Mouse (Mus musculus): ENCODE results near the gene Cabs1. TPM values are rescaled to one million over a fixed set of nuclear protein-coding genes. Genes with fewer than 3 reads are reported as not detected.

Gene Cabs1
- not detected in 2 replicates for polyA plus RNA-seq (2016; fragmentation: Nextera tagmentation; extraction: Ambion mirVana)

DNA sequence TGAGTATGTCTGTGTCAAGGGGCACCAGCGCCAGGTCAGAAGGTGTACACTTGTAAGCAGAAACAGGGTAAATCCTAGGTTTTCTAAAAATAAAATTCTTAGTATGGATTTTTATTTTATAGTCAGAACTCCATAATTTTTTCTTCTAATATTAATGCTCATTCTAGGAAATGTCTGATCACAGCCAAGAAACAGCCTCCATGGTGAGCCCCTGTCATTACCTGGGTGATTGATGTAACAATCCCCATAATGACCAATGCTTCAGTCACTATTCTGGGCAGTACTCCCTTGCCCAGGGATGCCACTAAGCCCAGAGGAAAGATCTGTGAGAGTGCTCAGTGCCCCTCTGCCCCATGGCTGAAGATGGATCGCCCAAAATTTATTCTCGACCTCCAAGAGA is at the start of gene Cabs1:
Gene Cabs1, plus strand, starts transcription at position 301 of the 400 bp plus-strand sequence.
- Histone ChIP-seq H3K4me3 (no peak within 1 kb of the TSS), H3K36me3 (no peaks in the 10 kb centered on the region), H3K9me3 (no peaks in the 10 kb centered on the region), H3K27ac (no peak within 1 kb of the TSS), H3K27me3 (ENCODE audit: insufficient read depth, poor library complexity, severe bottlenecking) (no peaks in the 10 kb centered on the region), H3K4me1 (no peaks in the 10 kb centered on the region)
- DNase-seq (ENCODE audit: low spot score) = no peak
- 79% methylated on average over 3 of the region's 3 CpGs for whole genome bisulfite sequencing

- Histone ChIP-seq H3K4me3 (no peak overlapping the region), H3K36me3 (no peaks in the 10 kb centered on the region), H3K4me1 (no peaks in the 10 kb centered on the region), H3K27ac (no peak overlapping the region), H3K27me3 (ENCODE audit: insufficient read depth, poor library complexity, severe bottlenecking) (no peaks in the 10 kb centered on the region), H3K9me3 (no peaks in the 10 kb centered on the region)
- 68% methylated on average over 1 of the region's 1 CpGs for WGBS
- no peak for DNase-seq (ENCODE audit: low spot score)
Measured at GRCm38 (mm10) chr5:87931603-87932002, 47.6 kb upstream of the Cabs1 start.

DNA sequence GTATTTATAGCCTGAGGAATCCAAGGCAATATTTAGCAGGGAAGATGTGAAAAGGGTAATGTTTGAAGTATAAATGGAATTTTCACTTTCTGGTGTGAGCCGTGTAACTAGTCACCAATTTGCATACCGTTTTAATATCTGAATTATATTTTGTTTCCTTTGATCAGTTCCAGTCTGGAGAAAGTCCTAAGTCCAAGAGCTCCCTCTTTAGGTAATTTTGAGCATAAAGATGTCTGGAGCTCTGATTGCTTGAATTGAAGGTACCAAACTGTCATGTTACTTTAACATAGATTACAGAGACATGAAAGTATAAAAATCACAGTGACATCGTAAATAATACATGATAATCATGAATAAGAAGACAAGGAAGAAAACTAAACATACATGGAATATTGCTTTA is 38.5 kb upstream of the Cabs1 start:
- H3K36me3 ChIP-seq = no peaks in the 10 kb centered on the region
- H3K27ac ChIP-seq = no peak overlapping the region
- 44% methylated on average over 3 of the region's 3 CpGs for WGBS
- no peaks in the 10 kb centered on the region for H3K27me3 ChIP-seq (ENCODE audit: insufficient read depth, poor library complexity, severe bottlenecking)
- no peaks in the 10 kb centered on the region for H3K4me1 ChIP-seq
- H3K9me3 ChIP-seq = no peaks in the 10 kb centered on the region
- H3K4me3 ChIP-seq = no peak overlapping the region
- no peak for DNase-seq (ENCODE audit: low spot score)

GRCm38 (mm10) chr5:87942515-87942914 is 36.7 kb upstream of the Cabs1 start:
- no peaks in the 10 kb centered on the region for H3K27me3 ChIP-seq (ENCODE audit: insufficient read depth, poor library complexity, severe bottlenecking)

GRCm38 (mm10) chr5:87951836-87952235 is 27.4 kb upstream of the Cabs1 start:
- Histone ChIP-seq H3K36me3 (no peaks in the 10 kb centered on the region), H3K4me3 (no peak overlapping the region), H3K4me1 (no peaks in the 10 kb centered on the region), H3K9me3 (no peaks in the 10 kb centered on the region), H3K27me3 (ENCODE audit: insufficient read depth, poor library complexity, severe bottlenecking) (no peaks in the 10 kb centered on the region), H3K27ac (no peak overlapping the region)
- DNase-seq (ENCODE audit: low spot score) = no peak

More at GRCm38 (mm10) chr5:87942515-87942914, 36.7 kb upstream of the Cabs1 start:
- H3K27ac ChIP-seq = no peak overlapping the region
- H3K4me1 ChIP-seq = no peaks in the 10 kb centered on the region
- H3K36me3 ChIP-seq = no peaks in the 10 kb centered on the region
- no peak for DNase-seq (ENCODE audit: low spot score)
- H3K4me3 ChIP-seq = no peak overlapping the region
- no peaks in the 10 kb centered on the region for H3K9me3 ChIP-seq

DNA sequence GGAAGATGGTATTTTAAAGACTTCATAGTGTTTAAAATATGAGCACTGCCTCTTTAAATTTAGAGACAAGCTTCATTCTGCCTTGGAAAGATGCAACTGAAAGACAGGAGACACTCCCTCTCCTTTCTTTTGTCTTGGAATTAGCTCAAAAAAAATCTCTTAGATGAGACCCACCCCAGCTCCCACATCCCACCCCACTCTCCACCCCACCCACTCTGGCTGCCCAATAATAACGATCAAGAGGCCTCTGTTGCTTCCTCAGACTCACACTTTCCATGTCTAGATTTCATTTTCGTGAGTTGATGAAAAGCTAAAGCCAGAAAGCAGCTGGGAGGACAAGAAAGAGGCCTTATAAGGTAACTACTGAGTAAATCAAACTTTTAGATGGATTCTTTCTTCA is 10.0 kb upstream of the Cabs1 start, which contains the start of the genes 2310003L06Rik and Gm28434:
Gene 2310003L06Rik, plus strand, starts transcription at position 259 of the 400 bp plus-strand sequence.
Gene Gm28434, plus strand, starts transcription at position 317 of the 400 bp plus-strand sequence.
- Histone ChIP-seq H3K9me3 (no peaks in the 10 kb centered on the region), H3K4me3 (no peak within 1 kb of the TSS), H3K4me1 (no peaks in the 10 kb centered on the region), H3K27me3 (ENCODE audit: insufficient read depth, poor library complexity, severe bottlenecking) (no peaks in the 10 kb centered on the region), H3K27ac (no peak within 1 kb of the TSS), H3K36me3 (no peaks in the 10 kb centered on the region)
- 70% methylated on average over 2 of the region's 2 CpGs for WGBS
- no peak for DNase-seq (ENCODE audit: low spot score)

- H3K4me3 ChIP-seq = no peak overlapping the region
- H3K9me3 ChIP-seq = no peaks in the 10 kb centered on the region
- 56% methylated on average over 3 of the region's 3 CpGs for WGBS
- H3K27me3 ChIP-seq (ENCODE audit: insufficient read depth, poor library complexity, severe bottlenecking) = no peaks in the 10 kb centered on the region
- DNase-seq (ENCODE audit: low spot score) = no peak
- no peaks in the 10 kb centered on the region for H3K36me3 ChIP-seq
- no peaks in the 10 kb centered on the region for H3K4me1 ChIP-seq
- H3K27ac ChIP-seq = no peak overlapping the region
Measured at GRCm38 (mm10) chr5:87982468-87983214, 3.4 kb downstream of the Cabs1 start.

DNA sequence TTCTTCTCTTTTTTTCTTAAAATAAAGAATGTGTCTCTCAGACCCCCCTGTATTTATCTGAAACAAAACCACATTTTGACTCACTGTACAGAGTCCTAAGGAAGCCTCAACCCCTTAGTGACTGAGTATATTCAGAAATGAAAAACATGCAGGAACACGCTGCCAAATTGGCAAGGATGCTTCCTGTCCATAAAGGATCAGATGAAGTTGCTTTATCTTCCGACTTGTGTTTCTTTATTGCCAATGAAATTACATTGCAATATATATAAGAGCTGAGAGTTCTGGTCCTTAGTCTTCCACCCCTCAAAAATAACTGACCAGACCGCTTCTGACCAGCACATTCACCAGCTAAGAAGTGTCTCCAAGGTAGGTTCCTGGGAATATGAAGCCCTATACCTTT is 23.0 kb downstream of the Cabs1 start, which contains the start of gene Smr3a:
Gene Smr3a, plus strand, starts transcription at position 301 of the 400 bp plus-strand sequence.
- Histone ChIP-seq H3K27me3 (ENCODE audit: insufficient read depth, poor library complexity, severe bottlenecking) (no peaks in the 10 kb centered on the region), H3K4me1 (no peaks in the 10 kb centered on the region), H3K27ac (no peak within 1 kb of the TSS), H3K9me3 (no peaks in the 10 kb centered on the region), H3K36me3 (no peaks in the 10 kb centered on the region), H3K4me3 (no peak within 1 kb of the TSS)
- no peak for DNase-seq (ENCODE audit: low spot score)
- 76% methylated on average over 3 of the region's 3 CpGs for WGBS

GRCm38 (mm10) chr5:88005241-88005640 is 26.0 kb downstream of the Cabs1 start:
- Histone ChIP-seq H3K4me3 (no peak overlapping the region), H3K27me3 (ENCODE audit: insufficient read depth, poor library complexity, severe bottlenecking) (no peaks in the 10 kb centered on the region), H3K9me3 (no peaks in the 10 kb centered on the region), H3K4me1 (no peaks in the 10 kb centered on the region), H3K27ac (no peak overlapping the region), H3K36me3 (no peaks in the 10 kb centered on the region)
- DNase-seq (ENCODE audit: low spot score) = no peak

Other genes with a start within 250 kb of the Cabs1 start
- gene Csn1s2a, start 204.9 kb upstream of the Cabs1 start, polyA plus RNA-seq (2016; fragmentation: Nextera tagmentation; extraction: Ambion mirVana) = not detected in 2 replicates
- gene Csn1s2b, start 171.4 kb upstream of the Cabs1 start, polyA plus RNA-seq (2016; fragmentation: Nextera tagmentation; extraction: Ambion mirVana) = not detected in 2 replicates
- gene Prr27, start 153.8 kb upstream of the Cabs1 start, polyA plus RNA-seq (2016; fragmentation: Nextera tagmentation; extraction: Ambion mirVana) = not detected in 2 replicates
- not detected in 2 replicates for gene Odam, start 94.4 kb upstream of the Cabs1 start, polyA plus RNA-seq (2016; fragmentation: Nextera tagmentation; extraction: Ambion mirVana)
- gene Csn3, start 53.9 kb upstream of the Cabs1 start, polyA plus RNA-seq (2016; fragmentation: Nextera tagmentation; extraction: Ambion mirVana) = 0.20 and 0.26 TPM in 2 replicates
- not detected in 2 replicates for gene 2310003L06Rik, start 10.0 kb upstream of the Cabs1 start, polyA plus RNA-seq (2016; fragmentation: Nextera tagmentation; extraction: Ambion mirVana)
- not detected in 2 replicates for gene Gm28434, start 9.9 kb upstream of the Cabs1 start, polyA plus RNA-seq (2016; fragmentation: Nextera tagmentation; extraction: Ambion mirVana)
- not detected in 2 replicates for gene Smr3a, start 23.1 kb downstream of the Cabs1 start, polyA plus RNA-seq (2016; fragmentation: Nextera tagmentation; extraction: Ambion mirVana)
- gene Smr2, start 107.1 kb downstream of the Cabs1 start, polyA plus RNA-seq (2016; fragmentation: Nextera tagmentation; extraction: Ambion mirVana) = not detected in 2 replicates
- gene Gm11116, start 132.1 kb downstream of the Cabs1 start, polyA plus RNA-seq (2016; fragmentation: Nextera tagmentation; extraction: Ambion mirVana) = not detected in 2 replicates
- not detected in 2 replicates for gene Gm11115, start 174.7 kb downstream of the Cabs1 start, polyA plus RNA-seq (2016; fragmentation: Nextera tagmentation; extraction: Ambion mirVana)

Data from heart, embryonic 10.5 days (tissue).